Mouse (Mus musculus): Measurements from ENCODE around the gene Mrpl54. TPM values are rescaled to one million over a fixed set of nuclear protein-coding genes. Genes with fewer than 3 reads are reported as not detected.
"Not testable (repeated sequence)": the region's sequence is repeated elsewhere in the genome, so short reads cannot be mapped to it uniquely, and the experiment has no call there.

Gene Mrpl54
- polyA plus RNA-seq, 1 experiment from 2014 or later, result 110 TPM

GRCm38 (mm10) chr10:81230438-81231332, 36.0 kb downstream of the Mrpl54 start, which contains the start of gene Atcay:
Atcay (minus strand) TSS chr10:81230833.
- TF ChIP-seq EP300 (IDR thresholded peaks at IDR 0.05; ENCODE audit: low read depth), result no peak
- peak; percentile 60 for TF ChIP-seq CTCF (IDR thresholded peaks at IDR 0.05; ENCODE audit: low read depth)
- no peak within 1 kb of the TSS for H3K4me3 ChIP-seq (ENCODE audit: low read depth, low read length)
- H3K4me1 ChIP-seq (ENCODE audit: insufficient read depth), result peaks cover 13% of the 10 kb centered on the region
- H3K27me3 ChIP-seq (ENCODE audit: insufficient read depth, low read length), result peaks cover 30% of the 10 kb centered on the region
- no peak within 1 kb of the TSS for H3K4me2 ChIP-seq (ENCODE audit: low read depth, low read length)
- WGBS (ENCODE audit: insufficient replicate concordance), result 14% methylated on average over 27 of the region's 27 CpGs
- DNase-seq (peak; percentile 22), ATAC-seq (no peak)
- no peaks in the 10 kb centered on the region for H3K36me3 ChIP-seq (replicated peaks; ENCODE audit: insufficient read depth, low read length)
- H3K9ac ChIP-seq (replicated peaks), result no peak within 1 kb of the TSS
- no peaks in the 10 kb centered on the region for H3K9me3 ChIP-seq (ENCODE audit: low read length)
- no peak within 1 kb of the TSS for H3K27ac ChIP-seq (ENCODE audit: low read depth)

- H3K27me3 ChIP-seq (ENCODE audit: insufficient read depth, low read length), result peaks cover 30% of the 10 kb centered on the region
- WGBS (ENCODE audit: insufficient replicate concordance), result 11% methylated on average over 20 of the region's 20 CpGs
These were observed 36.8 kb downstream of the Mrpl54 start for GRCm38 (mm10) chr10:81229735-81230437.

GRCm38 (mm10) chr10:81223731-81224130, 43.0 kb downstream of the Mrpl54 start:
- not testable (repeated sequence) for H3K4me3 ChIP-seq (ENCODE audit: low read depth, low read length); DNase-seq; H3K27ac ChIP-seq (ENCODE audit: low read depth); H3K27me3 ChIP-seq (ENCODE audit: insufficient read depth, low read length); H3K9me3 ChIP-seq (ENCODE audit: low read length); H3K4me2 ChIP-seq (ENCODE audit: low read depth, low read length); H3K9ac ChIP-seq (replicated peaks); H3K36me3 ChIP-seq (replicated peaks; ENCODE audit: insufficient read depth, low read length); ATAC-seq; H3K4me1 ChIP-seq (ENCODE audit: insufficient read depth)
- 60% methylated on average over 2 of the region's 2 CpGs for WGBS (ENCODE audit: insufficient replicate concordance)

More at GRCm38 (mm10) chr10:81229735-81230437, 36.8 kb downstream of the Mrpl54 start:
- H3K9me3 ChIP-seq (ENCODE audit: low read length), result no peaks in the 10 kb centered on the region
- H3K9ac ChIP-seq (replicated peaks), result no peak overlapping the region
- TF ChIP-seq EP300 (IDR thresholded peaks at IDR 0.05; ENCODE audit: low read depth) (no peak), CTCF (IDR thresholded peaks at IDR 0.05; ENCODE audit: low read depth) (no peak)
- no peak overlapping the region for H3K27ac ChIP-seq (ENCODE audit: low read depth)
- H3K4me3 ChIP-seq (ENCODE audit: low read depth, low read length), result no peak overlapping the region
- no peak overlapping the region for H3K4me2 ChIP-seq (ENCODE audit: low read depth, low read length)
- H3K4me1 ChIP-seq (ENCODE audit: insufficient read depth), result peaks cover 13% of the 10 kb centered on the region
- no peaks in the 10 kb centered on the region for H3K36me3 ChIP-seq (replicated peaks; ENCODE audit: insufficient read depth, low read length)
- ATAC-seq (no peak), DNase-seq (no peak)

GRCm38 (mm10) chr10:81221402-81222015, 45.2 kb downstream of the Mrpl54 start:
- DNase-seq (no peak), ATAC-seq (no peak)
- Histone ChIP-seq H3K4me2 (ENCODE audit: low read depth, low read length) (no peak overlapping the region), H3K4me1 (ENCODE audit: insufficient read depth) (peaks cover 3% of the 10 kb centered on the region; the same call in 1 of the 2 replicates), H3K27me3 (ENCODE audit: insufficient read depth, low read length) (no peaks in the 10 kb centered on the region), H3K36me3 (replicated peaks; ENCODE audit: insufficient read depth, low read length) (no peaks in the 10 kb centered on the region), H3K9ac (replicated peaks) (no peak overlapping the region), H3K9me3 (ENCODE audit: low read length) (no peaks in the 10 kb centered on the region), H3K27ac (ENCODE audit: low read depth) (no peak overlapping the region), H3K4me3 (ENCODE audit: low read depth, low read length) (no peak overlapping the region)
- WGBS (ENCODE audit: insufficient replicate concordance), result 53% methylated on average over 5 of the region's 5 CpGs
- TF ChIP-seq EP300 (IDR thresholded peaks at IDR 0.05; ENCODE audit: low read depth) (no peak), CTCF (IDR thresholded peaks at IDR 0.05; ENCODE audit: low read depth) (no peak)

GRCm38 (mm10) chr10:81217964-81218363, 48.8 kb downstream of the Mrpl54 start:
- H3K4me2 ChIP-seq (ENCODE audit: low read depth, low read length), result no peak overlapping the region
- TF ChIP-seq CTCF (IDR thresholded peaks at IDR 0.05; ENCODE audit: low read depth) (peak; percentile 92), EP300 (IDR thresholded peaks at IDR 0.05; ENCODE audit: low read depth) (no peak)
- ATAC-seq, result peak; percentile 59
- no peak overlapping the region for H3K9ac ChIP-seq (replicated peaks)
- WGBS (ENCODE audit: insufficient replicate concordance), result 17% methylated on average over 7 of the region's 7 CpGs
- peak; percentile 84 for DNase-seq
- peaks cover 3% of the 10 kb centered on the region; the same call in 1 of the 2 replicates for H3K4me1 ChIP-seq (ENCODE audit: insufficient read depth)
- no peaks in the 10 kb centered on the region for H3K9me3 ChIP-seq (ENCODE audit: low read length)
- H3K4me3 ChIP-seq (ENCODE audit: low read depth, low read length), result no peak overlapping the region
- no peaks in the 10 kb centered on the region for H3K36me3 ChIP-seq (replicated peaks; ENCODE audit: insufficient read depth, low read length)
- 0 out of 2 replicates have a peak, but pooled peaks cover 2% of the 10 kb centered on the region for H3K27me3 ChIP-seq (ENCODE audit: insufficient read depth, low read length)
- H3K27ac ChIP-seq (ENCODE audit: low read depth), result no peak overlapping the region

GRCm38 (mm10) chr10:81217267-81217666, 49.5 kb downstream of the Mrpl54 start:
- WGBS (ENCODE audit: insufficient replicate concordance), result 10% methylated on average over 1 of the region's 1 CpGs
- H3K4me2 ChIP-seq (ENCODE audit: low read depth, low read length); H3K4me3 ChIP-seq (ENCODE audit: low read depth, low read length); H3K27me3 ChIP-seq (ENCODE audit: insufficient read depth, low read length); H3K36me3 ChIP-seq (replicated peaks; ENCODE audit: insufficient read depth, low read length); DNase-seq; H3K4me1 ChIP-seq (ENCODE audit: insufficient read depth); H3K27ac ChIP-seq (ENCODE audit: low read depth); H3K9ac ChIP-seq (replicated peaks); ATAC-seq; H3K9me3 ChIP-seq (ENCODE audit: low read length): not testable (repeated sequence)
- peak; percentile 72 for TF ChIP-seq CTCF (IDR thresholded peaks at IDR 0.05; ENCODE audit: low read depth)
